1 mouse cellular context compared by ENCODE assay signal in the genomic region with DNA sequence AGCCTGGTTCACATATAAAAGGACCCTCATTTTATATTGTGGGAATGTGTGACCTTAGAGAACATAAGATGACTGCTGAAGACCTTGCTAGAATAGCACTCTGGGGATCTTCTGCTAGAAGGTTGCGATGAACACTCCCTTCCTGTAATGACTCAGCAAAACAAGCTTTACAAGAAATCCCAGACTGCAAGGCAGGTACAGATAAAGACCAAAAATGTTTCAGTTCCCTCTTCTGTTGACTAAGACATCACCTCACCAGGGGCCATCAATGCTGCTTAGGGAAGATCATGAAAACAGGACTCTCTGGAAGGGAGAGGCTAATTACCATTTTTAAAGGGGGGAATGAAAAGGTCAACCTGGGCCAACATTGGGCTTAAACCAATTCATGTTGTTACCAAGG.
TF ChIP-seq lines count a peak whose summit lies in the region.

No protein-coding gene starts in this region.

TF ChIP-seq in MEL, 35 proteins besides CTCF, POLR2A, EP300 and RAD21 (continued from another document):
- TF ChIP-seq CHD2 (IDR thresholded peaks at IDR 0.05; ENCODE audit: low read length): no peak; the same call in 1 of the 2 replicates
- no peak for TF ChIP-seq POLR2AphosphoS2 (IDR thresholded peaks at IDR 0.05; ENCODE audit: low read length)
- TF ChIP-seq MYC (IDR thresholded peaks at IDR 0.05; ENCODE audit: low read depth, low read length): no peak
- peak; percentile 80 for TF ChIP-seq TCF12 (IDR thresholded peaks at IDR 0.05; ENCODE audit: low read depth, low read length)
- TF ChIP-seq UBTF (IDR thresholded peaks at IDR 0.05; ENCODE audit: borderline replicate concordance, insufficient read depth, low read depth, low read length): no peak
- TF ChIP-seq NELFE (IDR thresholded peaks at IDR 0.05; ENCODE audit: low read depth, low read length): no peak
TF ChIP-seq in MEL: peak in this region for 10.
